Mouse (Mus musculus): Measurements from ENCODE around the gene Gm7879.
"Not testable (repeated sequence)": the region's sequence is repeated elsewhere in the genome, so short reads cannot be mapped to it uniquely, and the experiment has no call there.

The Gm7879 gene

GRCm38 (mm10) chr5:43912844-43913243, at the start of gene Gm7879:
Gene Gm7879 (plus strand): TSS chr5:43913144.
- DNase-seq (ENCODE audit: low spot score in 2 of 2) = not testable (repeated sequence)

- DNase-seq (ENCODE audit: low spot score in 2 of 2) = no peak
Observed at GRCm38 (mm10) chr5:43863642-43864041, 49.3 kb upstream of the Gm7879 start.

DNA sequence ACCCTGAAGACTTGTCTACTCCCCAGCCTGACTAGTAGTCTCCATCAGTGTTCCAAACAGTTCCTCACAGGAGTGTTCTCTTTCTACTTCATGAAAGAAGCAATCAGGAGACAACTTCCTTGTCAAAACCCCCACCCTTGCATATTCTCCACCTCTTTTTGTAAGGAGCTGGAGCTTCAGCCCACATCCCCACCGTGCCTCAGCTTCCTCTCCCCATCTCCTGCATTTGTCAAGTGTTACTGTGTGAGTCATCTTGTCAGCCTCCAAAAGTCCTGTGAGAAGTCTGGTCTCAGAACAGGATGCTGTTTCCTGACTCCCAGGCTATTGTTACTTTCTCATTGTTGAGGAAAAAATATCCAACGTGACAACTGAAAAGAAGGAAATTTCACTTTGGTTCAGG, 47.6 kb upstream of the Gm7879 start:
- no peak for DNase-seq (ENCODE audit: low spot score in 2 of 2)

DNA sequence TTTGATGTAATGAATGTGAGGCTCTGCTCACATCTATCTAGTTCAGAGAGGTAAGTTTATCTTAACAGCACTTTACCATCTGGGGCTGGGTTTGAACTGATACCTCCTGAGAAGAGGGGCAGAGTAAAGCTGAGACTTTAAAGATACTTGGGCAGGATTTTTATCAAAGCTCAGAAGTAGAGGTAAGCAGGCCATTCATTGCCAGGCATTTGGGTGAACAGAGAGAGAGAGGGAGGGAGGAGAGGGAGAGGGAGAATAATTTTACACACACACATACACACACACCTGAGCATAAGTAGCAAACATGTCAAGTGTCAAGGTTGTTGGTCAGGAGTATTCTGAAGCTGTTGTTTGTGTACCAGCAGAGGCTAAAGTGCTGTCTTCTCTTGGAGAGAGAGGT, 44.7 kb upstream of the Gm7879 start, which contains the start of gene Cd38:
Gene Cd38 (plus strand): TSS at position 301 of the 400 bp plus-strand sequence.
- no peak for DNase-seq (ENCODE audit: low spot score in 2 of 2)

- no peak for DNase-seq (ENCODE audit: low spot score in 2 of 2)
Observed at GRCm38 (mm10) chr5:43868711-43869600, 44.0 kb upstream of the Gm7879 start.

GRCm38 (mm10) chr5:43871845-43872244, 41.1 kb upstream of the Gm7879 start:
- DNase-seq (ENCODE audit: low spot score in 2 of 2) = no peak

DNA sequence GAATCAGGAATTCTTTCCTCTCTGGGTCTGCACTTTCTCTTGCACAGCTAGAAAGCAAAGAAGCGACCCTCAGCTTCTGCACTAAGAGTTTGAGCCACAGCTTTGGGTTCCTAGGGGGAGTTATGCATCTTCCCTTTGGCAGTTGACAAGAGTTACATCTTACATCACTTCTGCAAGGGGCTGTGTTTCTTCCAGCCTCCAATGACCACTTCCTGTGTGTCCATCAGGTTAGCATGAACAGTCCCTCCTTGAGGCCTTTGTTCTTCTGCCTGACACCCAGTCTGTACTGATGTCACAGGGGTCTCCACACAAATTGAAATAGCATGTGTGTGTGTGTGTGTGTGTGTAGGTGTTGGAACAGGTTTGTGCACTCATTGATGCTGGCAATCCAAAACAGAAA, 40.3 kb upstream of the Gm7879 start:
- no peak for DNase-seq (ENCODE audit: low spot score in 2 of 2)

DNA sequence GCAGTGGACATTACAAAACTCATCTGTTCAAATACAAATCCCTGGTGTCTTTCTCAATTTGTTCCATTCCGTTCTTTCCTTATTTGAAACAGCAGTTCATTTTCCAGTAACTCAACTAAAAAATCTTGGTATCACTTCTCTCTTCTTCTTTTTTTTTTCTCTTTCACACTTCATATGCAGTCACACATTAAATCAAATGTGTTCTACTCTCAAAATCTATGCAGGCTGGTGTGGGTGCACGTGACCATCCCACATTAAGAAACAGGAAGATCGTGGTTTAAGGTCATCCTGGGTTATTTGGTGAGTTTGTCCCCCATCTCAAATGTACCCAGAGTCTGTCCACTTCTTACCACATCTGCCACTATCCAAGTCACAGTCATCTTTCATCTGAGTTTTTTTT, 30.9 kb upstream of the Gm7879 start:
- DNase-seq (ENCODE audit: low spot score in 2 of 2) = no peak

DNA sequence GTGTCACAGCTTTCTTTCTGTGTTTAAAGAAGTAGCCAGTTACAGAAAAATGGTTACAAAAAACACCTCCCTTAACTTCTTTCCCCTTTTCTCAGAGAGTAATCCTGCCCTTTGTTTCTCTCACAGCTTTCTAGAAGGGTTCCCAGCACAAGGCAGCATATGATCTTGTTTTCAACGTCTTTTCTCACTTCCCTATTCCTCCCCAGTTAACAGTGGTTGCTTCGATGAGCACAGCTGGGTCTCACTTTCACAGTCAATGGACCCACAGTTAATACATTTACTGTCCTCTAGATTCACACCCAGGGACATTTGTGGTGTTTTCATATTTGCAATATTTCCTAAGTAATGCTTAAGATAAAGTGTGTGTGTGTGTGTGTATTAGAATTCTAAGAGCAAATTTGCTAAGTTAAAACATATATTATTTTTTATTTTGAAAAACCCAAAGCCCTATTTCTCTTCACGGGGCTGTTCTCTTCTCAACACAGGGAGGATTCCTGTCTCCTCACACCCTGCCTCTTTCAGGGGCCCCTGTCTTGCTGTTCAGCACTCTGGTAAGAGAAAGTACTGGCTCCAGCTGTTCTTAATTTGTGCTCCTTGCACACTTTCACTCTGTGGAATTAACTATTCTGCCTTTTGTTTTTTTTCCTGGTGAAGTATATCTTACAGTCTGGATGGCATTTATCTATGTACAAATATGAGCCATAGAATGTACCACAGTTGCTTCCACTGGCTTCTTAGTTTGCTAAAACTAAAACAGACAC, 27.7 kb upstream of the Gm7879 start:
- DNase-seq (ENCODE audit: low spot score in 2 of 2) = no peak

DNA sequence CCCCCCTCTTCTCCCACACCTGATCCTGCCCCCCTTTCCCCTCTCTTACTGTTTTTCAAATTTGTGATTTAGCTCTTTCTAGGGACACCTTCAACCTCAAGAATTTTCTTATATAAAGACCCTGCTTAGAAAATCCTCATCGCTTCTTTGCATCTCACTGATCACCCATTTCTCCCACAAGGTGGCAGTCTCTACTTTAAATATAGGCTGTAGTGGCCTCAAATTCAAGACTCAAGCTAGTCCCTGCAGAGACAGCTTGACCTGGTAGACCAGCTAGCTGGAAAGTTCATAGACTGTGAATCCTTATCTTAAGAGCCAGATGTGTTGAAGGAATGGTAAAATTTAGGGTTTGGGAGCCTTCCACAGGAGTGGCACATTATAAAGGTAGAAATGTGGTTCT, 20.6 kb upstream of the Gm7879 start:
- peak in 1 of 2 experiments; percentile 51 for DNase-seq (ENCODE audit: low spot score in 2 of 2)

- peak; percentile 13 to 59 for DNase-seq (ENCODE audit: low spot score in 2 of 2)
Observed at GRCm38 (mm10) chr5:43894113-43894512, 18.8 kb upstream of the Gm7879 start.

DNA sequence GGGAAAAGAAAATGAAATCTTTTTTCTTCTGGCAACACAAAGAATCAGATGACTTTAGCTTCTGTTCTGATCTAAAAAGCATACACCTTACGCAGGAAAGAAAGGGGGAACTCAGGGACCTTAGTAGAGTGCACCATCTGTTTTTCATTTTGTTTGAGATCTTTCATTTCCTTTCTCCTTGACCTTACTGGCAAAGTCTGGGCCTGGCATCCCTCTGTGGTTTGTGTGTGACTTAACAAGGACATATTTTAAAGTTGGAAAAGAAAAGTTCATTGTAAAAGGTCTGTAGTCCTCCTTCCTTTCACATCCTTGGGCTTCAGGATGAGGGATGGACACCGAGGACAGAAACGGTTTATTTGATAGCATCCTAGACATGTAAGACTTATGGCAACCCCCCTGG, 17.0 kb upstream of the Gm7879 start:
- DNase-seq (ENCODE audit: low spot score in 2 of 2) = no peak

DNA sequence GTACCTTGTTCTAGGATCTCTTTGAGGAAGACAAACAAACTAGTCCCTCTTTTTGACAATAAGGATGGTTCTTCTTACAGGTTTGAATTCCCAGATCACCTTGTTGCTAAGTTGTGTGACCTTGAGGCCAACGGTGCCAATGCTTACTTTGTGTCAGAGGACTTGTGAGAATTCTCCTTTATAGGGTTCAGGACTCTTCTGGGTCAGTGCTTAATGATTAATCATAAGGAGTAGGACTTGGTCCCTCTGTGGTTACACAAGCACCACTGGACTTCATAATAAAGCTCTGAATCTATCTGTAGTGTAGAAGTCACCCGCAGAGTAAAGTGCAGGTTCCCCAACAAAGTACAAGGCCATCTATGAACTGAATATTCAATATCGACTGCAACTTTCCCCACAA, 8.3 kb upstream of the Gm7879 start:
- no peak for DNase-seq (ENCODE audit: low spot score in 2 of 2)

GRCm38 (mm10) chr5:43909213-43909612, 3.7 kb upstream of the Gm7879 start:
- DNase-seq (ENCODE audit: low spot score in 2 of 2) = no peak

GRCm38 (mm10) chr5:43910006-43910405, 2.9 kb upstream of the Gm7879 start:
- DNase-seq (ENCODE audit: low spot score in 2 of 2) = no peak

- no peak for DNase-seq (ENCODE audit: low spot score in 2 of 2)
Observed at GRCm38 (mm10) chr5:43915261-43915886, 2.4 kb downstream of the Gm7879 start.

GRCm38 (mm10) chr5:43921877-43922276, 8.9 kb downstream of the Gm7879 start:
- no peak for DNase-seq (ENCODE audit: low spot score in 2 of 2)

DNA sequence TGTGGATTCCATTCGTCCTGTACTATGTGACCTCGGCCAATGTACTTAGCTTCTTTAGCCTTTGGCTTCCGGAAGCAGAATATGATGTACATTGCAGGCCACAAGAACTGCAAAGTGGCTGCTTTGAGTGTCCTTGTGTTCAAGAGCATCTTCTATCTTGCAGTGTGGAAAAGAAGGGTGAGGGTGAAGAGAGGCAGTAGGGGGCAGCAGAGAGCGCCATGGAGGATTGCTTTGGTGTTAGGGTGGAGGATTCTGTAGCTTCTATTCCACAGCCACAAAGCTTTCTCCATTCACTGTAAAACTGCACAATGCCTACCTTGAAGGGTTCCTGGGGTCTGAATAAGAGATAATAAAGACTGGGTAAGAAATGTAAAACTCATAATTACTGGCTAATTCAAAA, 11.0 kb downstream of the Gm7879 start:
- peak in 1 of 2 experiments; percentile 75 for DNase-seq (ENCODE audit: low spot score in 2 of 2)

- DNase-seq (ENCODE audit: low spot score in 2 of 2) = no peak
Observed at GRCm38 (mm10) chr5:43927729-43928128, 14.8 kb downstream of the Gm7879 start.

GRCm38 (mm10) chr5:43933269-43933668, 20.3 kb downstream of the Gm7879 start:
- no peak for DNase-seq (ENCODE audit: low spot score in 2 of 2)

DNA sequence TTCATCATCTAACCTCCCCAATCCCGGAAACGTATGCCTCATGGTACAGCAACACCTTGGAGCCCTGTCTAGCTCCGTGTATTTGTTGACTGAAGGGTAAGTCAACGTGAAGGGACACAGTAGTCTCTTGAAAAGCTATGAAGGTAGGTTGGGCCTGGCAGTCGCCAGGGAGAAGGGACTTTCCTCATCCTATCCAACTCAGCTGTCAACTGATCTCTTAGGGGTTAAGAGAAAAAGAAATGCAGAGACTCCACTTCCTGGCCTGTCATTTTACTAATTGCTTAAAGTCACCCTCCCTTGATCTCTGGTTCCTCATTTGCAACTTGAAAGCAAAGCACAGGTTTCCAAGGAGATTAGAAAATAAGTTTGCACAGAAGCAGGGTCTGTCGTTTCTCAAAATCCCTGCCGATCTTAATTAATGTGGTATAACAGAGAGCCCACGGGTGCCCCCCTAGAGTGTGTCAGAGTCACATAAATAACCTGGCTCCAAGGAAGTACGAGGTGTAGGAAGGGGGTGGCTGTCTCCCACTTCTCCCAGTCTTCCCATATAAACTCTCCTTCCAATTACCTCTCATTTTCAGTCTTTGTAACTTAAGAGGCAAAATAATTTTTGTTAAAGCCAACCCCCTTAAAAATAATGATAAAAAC, 34.5 kb downstream of the Gm7879 start:
- no peak for DNase-seq (ENCODE audit: low spot score in 2 of 2)

Measured in left cerebral cortex, adult 9 months (tissue).